Mouse (Mus musculus) liver, embryonic 14.5 days (tissue): ENCODE data around the gene Krt78. TPM values are rescaled to one million over a fixed set of nuclear protein-coding genes. Genes with fewer than 3 reads are reported as not detected.

Experiments
- ATAC-seq: fragments of 200-750 bp; cut with Nextera tagmentation; 2 replicates; pipeline ENCODE4 v1.8.0; 2017; ENCODE audit warnings: moderate number of reproducible peaks, mild to moderate bottlenecking, moderate library complexity; ENCODE audit not compliant: insufficient read depth
- DNase-seq, 3 experiments: peaks; one replicate each; pipeline ENCODE4 v3.0.0-alpha.2; 2012 to 2013; ENCODE audit warnings: low read depth in 3 of 3, low spot score in 3 of 3
- H3K27ac ChIP-seq: fragments of 300-500 bp; sonication (generic); 2 replicates; pipeline ENCODE4 v1.5.1; 2014; ENCODE audit warnings: moderate library complexity, mild to moderate bottlenecking, control low read depth, inconsistent platforms
- H3K27me3 ChIP-seq: fragments of 300-500 bp; sonication (generic); 2 replicates; pipeline ENCODE4 v1.6.1; 2014; ENCODE audit warnings: mild to moderate bottlenecking, low read length, moderate library complexity; ENCODE audit not compliant: control insufficient read depth, insufficient read depth
- H3K36me3 ChIP-seq: fragments of 300-500 bp; sonication (generic); replicated peaks from 2 replicates; pipeline ENCODE4 v1.6.1; 2014; ENCODE audit warnings: low read depth; ENCODE audit not compliant: control insufficient read depth, insufficient read depth
- H3K4me1 ChIP-seq, 2 experiments: fragments of 200-500 bp in 1 of 2; fragments of 300-500 bp in 1 of 2; sonication (generic) in 1 of 2; replicated peaks; 2 replicates each; pipeline ENCODE4 v1.6.1; 2012 to 2014; ENCODE audit warnings: antibody characterized with exemption in 1 of 2, inconsistent platforms in 1 of 2, low read length in 1 of 2; ENCODE audit not compliant: control insufficient read depth in 2 of 2, insufficient read depth in 2 of 2
- H3K4me2 ChIP-seq: fragments of 300-500 bp; sonication (generic); 2 replicates; pipeline ENCODE4 v1.6.1; 2014; ENCODE audit warnings: low read depth, mild to moderate bottlenecking, control low read depth, moderate library complexity
- H3K4me3 ChIP-seq, 2 experiments: fragments of 200-500 bp in 1 of 2; fragments of 300-500 bp in 1 of 2; sonication (generic) in 1 of 2; 2 replicates each; pipeline ENCODE4 v1.5.1; 2012 to 2014; ENCODE audit warnings: low read depth in 2 of 2, low read length in 2 of 2, mild to moderate bottlenecking in 2 of 2, control low read depth in 1 of 2, inconsistent platforms in 1 of 2, moderate library complexity in 1 of 2; ENCODE audit not compliant: insufficient read depth in 1 of 2
- H3K9ac ChIP-seq: fragments of 300-500 bp; sonication (generic); replicated peaks from 2 replicates; pipeline ENCODE4 v1.6.1; 2014; ENCODE audit warnings: mild to moderate bottlenecking, control low read depth, moderate library complexity
- H3K9me3 ChIP-seq: fragments of 300-500 bp; sonication (generic); 2 replicates; pipeline ENCODE4 v1.6.1; 2016; ENCODE audit warnings: low read length, mixed read lengths; ENCODE audit not compliant: control insufficient read depth
- CTCF ChIP-seq: IDR thresholded peaks from 2 replicates; pipeline ENCODE4 v1.5.1; 2016; ENCODE audit warnings: antibody characterized with exemption, low read depth, control low read depth
- EP300 ChIP-seq: IDR thresholded peaks from 2 replicates; pipeline ENCODE4 v1.6.1; 2016; ENCODE audit warnings: antibody characterized with exemption, low read depth
- WGBS: fragments of 180-500 bp; shearing (Covaris S2); extraction: QIAGEN DNeasy Blood & Tissue Kit; methylation state at CpG from one replicate; pipeline ENCODE4 v1.1.7; 2014; ENCODE audit not compliant: insufficient replicate concordance; 5-methylcytosine and 5-hydroxymethylcytosine counted together
- polyA plus RNA-seq, 2 experiments: library from polyadenylated mRNA; depleted of rRNA in 1 of 2; stranded (reverse) in 1 of 2; unstranded in 1 of 2; fragments of >200 nt; fragmentation: Nextera tagmentation in 1 of 2; extraction: Ambion mirVana in 1 of 2; gene quantifications; 2 replicates each; pipeline versions ENCODE4 v1.2.1 to v1.2.3; 2012 to 2014

Krt78 gene
- polyA plus RNA-seq, 2 experiments: not detected

DNA sequence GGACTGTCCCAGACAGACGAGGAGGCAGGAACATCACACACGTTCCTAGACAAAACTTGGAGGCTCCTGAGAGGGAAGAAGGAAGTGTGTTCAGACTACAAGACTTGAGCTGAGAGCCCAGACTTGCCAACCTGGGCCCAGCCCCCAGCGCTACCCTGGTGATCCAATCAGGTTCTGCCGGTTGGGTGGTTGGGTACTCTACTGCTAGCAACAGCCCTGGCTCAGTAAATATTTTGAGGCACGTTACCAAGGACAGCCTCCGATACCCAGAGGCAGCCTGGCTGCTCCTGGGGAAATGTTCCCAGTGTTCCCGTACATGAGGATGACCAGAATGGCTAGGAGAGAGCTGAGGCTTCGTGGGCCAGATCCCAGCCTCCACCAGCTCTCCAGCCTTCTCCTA, 12.7 kb upstream of the Krt78 start:
- DNase-seq (no peak), ATAC-seq (no peak)
- Histone ChIP-seq H3K4me3 (no peak overlapping the region), H3K4me1 (no peaks in the 10 kb centered on the region), H3K9me3 (no peaks in the 10 kb centered on the region), H3K4me2 (no peak overlapping the region), H3K27me3 (no peaks in the 10 kb centered on the region), H3K36me3 (no peaks in the 10 kb centered on the region), H3K27ac (no peak overlapping the region), H3K9ac (no peak overlapping the region)
- no peak for TF ChIP-seq CTCF
- TF ChIP-seq EP300: no peak
- WGBS: 56% methylated on average over 8 of the region's 8 CpGs

DNA sequence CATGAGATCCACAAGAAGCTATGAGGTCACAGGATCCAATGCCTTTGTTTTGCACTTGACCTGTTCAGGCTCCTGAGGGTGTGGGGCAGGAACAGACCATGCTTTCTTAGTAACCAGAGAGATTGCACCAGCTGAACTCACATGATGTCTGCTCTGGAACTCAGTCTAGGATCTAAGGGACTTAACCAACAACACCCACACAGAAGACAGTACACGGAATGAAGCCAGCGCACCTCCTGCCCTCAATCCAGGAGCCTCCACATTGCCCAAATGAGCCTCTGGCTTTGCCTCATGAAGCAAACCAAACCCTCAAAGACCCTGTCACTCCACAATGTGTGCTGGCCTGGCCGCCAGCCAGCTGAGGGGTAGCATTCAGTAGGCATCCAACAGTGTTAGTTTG, 4.8 kb upstream of the Krt78 start:
- no peak overlapping the region for H3K4me2 ChIP-seq
- no peak overlapping the region for H3K27ac ChIP-seq
- TF ChIP-seq CTCF (no peak), EP300 (no peak)
- H3K4me3 ChIP-seq: no peak overlapping the region
- no peaks in the 10 kb centered on the region for H3K36me3 ChIP-seq
- H3K27me3 ChIP-seq: no peaks in the 10 kb centered on the region
- no peaks in the 10 kb centered on the region for H3K4me1 ChIP-seq
- DNase-seq: no peak
- WGBS: 69% methylated on average over 3 of the region's 3 CpGs
- ATAC-seq: no peak
- no peaks in the 10 kb centered on the region for H3K9me3 ChIP-seq
- no peak overlapping the region for H3K9ac ChIP-seq

DNA sequence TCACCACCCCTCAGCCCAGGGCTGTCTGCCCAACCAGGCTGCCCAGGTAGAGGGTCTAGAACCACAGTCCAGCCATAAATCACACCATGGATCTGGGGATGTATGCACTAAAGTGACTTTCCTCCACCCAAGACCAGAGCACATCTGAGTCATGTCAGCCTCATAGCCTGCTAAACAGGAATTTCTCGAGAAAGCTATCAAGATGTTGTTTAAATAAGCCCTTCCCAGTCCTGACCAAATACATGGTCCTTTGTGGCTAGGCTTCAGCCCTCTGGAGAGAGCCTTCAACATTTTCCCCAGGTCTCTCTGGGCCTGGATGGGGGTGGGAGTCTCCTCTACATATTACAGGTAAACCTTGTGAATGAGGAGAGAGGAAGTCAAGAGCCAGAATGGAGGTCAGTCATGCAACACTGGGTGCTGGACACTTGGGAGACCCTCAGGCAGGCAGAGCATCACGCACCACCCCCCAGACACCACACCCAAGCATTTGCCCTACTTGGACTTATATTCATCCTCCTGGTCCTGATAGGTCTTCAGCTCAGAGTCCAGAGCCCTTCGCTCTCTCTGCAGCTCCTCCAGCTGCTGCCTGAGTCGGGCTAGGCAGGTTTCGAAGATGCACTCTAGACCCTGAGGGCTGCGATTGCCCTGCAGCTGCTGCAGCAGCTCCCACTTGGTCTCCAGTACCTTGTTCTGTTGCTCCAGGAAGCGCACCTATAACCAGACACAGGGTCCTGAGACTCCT, 1.2 kb downstream of the Krt78 start:
- Histone ChIP-seq H3K4me1 (no peaks in the 10 kb centered on the region), H3K27ac (no peak overlapping the region), H3K36me3 (no peaks in the 10 kb centered on the region), H3K9me3 (no peaks in the 10 kb centered on the region), H3K4me2 (no peak overlapping the region), H3K9ac (no peak overlapping the region), H3K4me3 (no peak overlapping the region), H3K27me3 (no peaks in the 10 kb centered on the region)
- WGBS: 65% methylated on average over 7 of the region's 7 CpGs
- TF ChIP-seq EP300 (no peak), CTCF (no peak)
- ATAC-seq: no peak
- DNase-seq: no peak

DNA sequence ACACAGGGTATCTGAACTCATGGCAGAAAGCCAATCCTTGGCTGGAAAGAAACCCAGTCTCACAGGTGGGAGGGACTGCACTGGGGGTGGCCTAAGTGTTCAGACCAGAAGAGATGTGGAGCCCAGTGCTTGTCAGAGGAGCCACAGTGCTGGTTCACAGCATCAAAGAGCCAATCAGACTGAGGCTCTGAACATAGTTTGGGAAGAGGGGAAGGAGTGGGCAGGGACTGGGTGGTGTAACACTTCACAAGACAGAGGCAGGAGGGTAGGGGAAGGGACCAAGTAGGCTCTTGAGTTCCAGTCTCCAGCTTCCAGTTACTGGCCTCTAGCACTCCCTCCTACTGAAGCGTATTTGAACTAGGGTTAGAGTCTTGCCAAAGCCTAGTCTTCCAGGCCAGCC, 8.7 kb downstream of the Krt78 start:
- no peak for DNase-seq
- 50% methylated on average over 1 of the region's 1 CpGs for WGBS
- Histone ChIP-seq H3K27me3 (no peaks in the 10 kb centered on the region), H3K4me1 (no peaks in the 10 kb centered on the region), H3K27ac (no peak overlapping the region), H3K4me2 (no peak overlapping the region), H3K9me3 (no peaks in the 10 kb centered on the region), H3K9ac (no peak overlapping the region), H3K4me3 (no peak overlapping the region), H3K36me3 (no peaks in the 10 kb centered on the region)
- ATAC-seq: no peak
- TF ChIP-seq EP300 (no peak), CTCF (no peak)

DNA sequence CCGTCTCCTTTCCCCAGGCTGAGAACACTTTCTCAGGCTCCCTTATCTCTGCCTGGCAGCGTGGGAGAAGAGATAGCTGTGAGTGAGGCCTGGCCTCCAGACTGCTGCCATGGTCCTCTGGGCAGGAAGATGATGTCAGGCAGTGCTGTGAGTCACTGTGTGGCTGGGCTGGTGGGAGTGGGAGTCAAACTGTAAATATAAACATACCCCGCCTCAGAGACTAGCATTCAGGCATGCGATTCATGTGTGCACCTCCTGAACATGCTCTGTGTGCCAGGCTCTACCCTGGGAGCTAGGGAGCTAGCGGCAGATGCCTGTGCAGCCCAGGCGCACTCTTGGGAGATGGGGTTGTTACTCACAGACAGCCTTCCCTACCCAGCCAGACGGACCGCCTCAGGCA, 12.1 kb downstream of the Krt78 start:
- Histone ChIP-seq H3K4me2 (no peak overlapping the region), H3K27ac (no peak overlapping the region), H3K9me3 (no peaks in the 10 kb centered on the region), H3K4me3 (no peak overlapping the region), H3K4me1 (no peaks in the 10 kb centered on the region), H3K27me3 (no peaks in the 10 kb centered on the region), H3K36me3 (no peaks in the 10 kb centered on the region), H3K9ac (no peak overlapping the region)
- ATAC-seq: no peak
- WGBS: 26% methylated on average over 8 of the region's 8 CpGs
- TF ChIP-seq EP300: no peak
- no peak for TF ChIP-seq CTCF
- DNase-seq: no peak
